Mouse (Mus musculus) MEL (cell line): Measurements from ENCODE around the gene Hvcn1. TPM values are rescaled to one million over a fixed set of nuclear protein-coding genes. Genes with fewer than 3 reads are reported as not detected.

Source experiments
- DNase-seq: peaks from one replicate; pipeline ENCODE4 v3.0.0; 2011; ENCODE audit warnings: low read depth, low spot score
- H3K27ac ChIP-seq: 2 replicates; pipeline ENCODE4 v1.5.1; 2012; ENCODE audit warnings: low read depth, mild to moderate bottlenecking, control low read depth, low read length, moderate library complexity; ENCODE audit not compliant: control insufficient read depth
- H3K27me3 ChIP-seq, 2 experiments: fragments of 150-350 bp in 1 of 2; sonication (generic) in 1 of 2; 2 replicates each; pipeline ENCODE4 v1.6.1; 2012; ENCODE audit warnings: low read length in 2 of 2, mild to moderate bottlenecking in 2 of 2, improper control_type of control experiment in 1 of 2, moderate library complexity in 1 of 2; ENCODE audit not compliant: insufficient read depth in 2 of 2, control insufficient read depth in 1 of 2
- H3K36me3 ChIP-seq, 2 experiments: 2 replicates each; pipeline ENCODE4 v1.6.1; 2012 to 2014; ENCODE audit warnings: low read length in 2 of 2, improper control_type of control experiment in 1 of 2, inconsistent platforms in 1 of 2, mild to moderate bottlenecking in 1 of 2; ENCODE audit not compliant: insufficient read depth in 2 of 2, control insufficient read depth in 1 of 2
- H3K4me1 ChIP-seq, 2 experiments: fragments of 150-350 bp in 1 of 2; sonication (generic) in 1 of 2; 2 replicates each; pipeline ENCODE4 v1.6.1; 2012; ENCODE audit warnings: low read length in 2 of 2, improper control_type of control experiment in 1 of 2, mild to moderate bottlenecking in 1 of 2; ENCODE audit not compliant: insufficient read depth in 2 of 2, control insufficient read depth in 1 of 2
- H3K4me3 ChIP-seq, 2 experiments: fragments of 150-350 bp in 1 of 2; sonication (generic) in 1 of 2; 2 replicates each; pipeline ENCODE4 v1.5.1; 2012; ENCODE audit warnings: low read depth in 2 of 2, low read length in 2 of 2, mild to moderate bottlenecking in 2 of 2, moderate library complexity in 2 of 2, control low read depth in 1 of 2, improper control_type of control experiment in 1 of 2; ENCODE audit not compliant: control insufficient read depth in 1 of 2, insufficient read depth in 1 of 2
- H3K79me2 ChIP-seq: 2 replicates; pipeline ENCODE4 v1.6.1; 2012; ENCODE audit warnings: mild to moderate bottlenecking, low read length, moderate library complexity; ENCODE audit not compliant: control insufficient read depth, poor library complexity, insufficient read depth
- H3K9ac ChIP-seq: 2 replicates; pipeline ENCODE4 v1.6.1; 2012; ENCODE audit warnings: low read depth, mild to moderate bottlenecking, control low read depth, low read length, moderate library complexity; ENCODE audit not compliant: control insufficient read depth, poor library complexity, severe bottlenecking
- H3K9me3 ChIP-seq: fragments of 150-350 bp; sonication (generic); replicated peaks from 2 replicates; pipeline ENCODE4 v1.6.1; 2012; ENCODE audit warnings: mild to moderate bottlenecking, low read length, improper control_type of control experiment, moderate library complexity; ENCODE audit not compliant: insufficient read depth
- BHLHE40 ChIP-seq: IDR thresholded peaks from 2 replicates; pipeline ENCODE4 v1.6.1; 2012; ENCODE audit warnings: low read depth, mild to moderate bottlenecking, inconsistent platforms, low read length, improper control_type of control experiment, borderline replicate concordance
- CHD2 ChIP-seq: IDR thresholded peaks from 2 replicates; pipeline ENCODE4 v1.6.1; 2011; ENCODE audit warnings: low read length, improper control_type of control experiment
- E2F4 ChIP-seq: IDR thresholded peaks from 2 replicates; pipeline ENCODE4 v1.6.1; 2011; ENCODE audit warnings: low read depth, low read length, improper control_type of control experiment, borderline replicate concordance
- HCFC1 ChIP-seq: IDR thresholded peaks from 2 replicates; pipeline ENCODE4 v1.6.1; 2012; ENCODE audit warnings: low read depth, mild to moderate bottlenecking, inconsistent platforms, low read length, improper control_type of control experiment, moderate library complexity
- KAT2A ChIP-seq: conservative IDR thresholded peaks from 2 replicates; pipeline ENCODE4 v1.6.1; 2012; ENCODE audit warnings: low read depth, low read length, improper control_type of control experiment, inconsistent platforms
- MAX ChIP-seq: IDR thresholded peaks from 2 replicates; pipeline ENCODE4 v1.6.1; 2011; ENCODE audit warnings: low read length, improper control_type of control experiment
- MYB ChIP-seq: IDR thresholded peaks from 2 replicates; pipeline ENCODE4 v1.6.1; 2011; ENCODE audit warnings: mild to moderate bottlenecking, low read depth, low read length, improper control_type of control experiment
- POLR2A ChIP-seq, 2 experiments: IDR thresholded peaks; 2 replicates each; pipeline ENCODE4 v1.6.1; 2011 to 2012; ENCODE audit warnings: low read length in 2 of 2, mild to moderate bottlenecking in 2 of 2, control low read depth in 1 of 2, improper control_type of control experiment in 1 of 2, low read depth in 1 of 2, moderate library complexity in 1 of 2; ENCODE audit not compliant: control insufficient read depth in 1 of 2, insufficient read depth in 1 of 2, poor library complexity in 1 of 2
- POLR2AphosphoS2 ChIP-seq: IDR thresholded peaks from 2 replicates; pipeline ENCODE4 v1.6.1; 2011; ENCODE audit warnings: low read length, improper control_type of control experiment
- POLR2AphosphoS5 ChIP-seq: IDR thresholded peaks from 2 replicates; pipeline ENCODE4 v1.6.1; 2012; ENCODE audit warnings: low read depth, borderline replicate concordance, mild to moderate bottlenecking, inconsistent platforms, low read length, moderate library complexity, mixed read lengths
- RAD21 ChIP-seq: IDR thresholded peaks from 2 replicates; pipeline ENCODE4 v1.6.1; 2011; ENCODE audit warnings: mild to moderate bottlenecking, low read depth, low read length, improper control_type of control experiment
- RCOR1 ChIP-seq: IDR thresholded peaks from 2 replicates; pipeline ENCODE4 v1.6.1; 2012; ENCODE audit warnings: low read depth, mild to moderate bottlenecking, inconsistent platforms, low read length, improper control_type of control experiment
- SIN3A ChIP-seq: IDR thresholded peaks from 2 replicates; pipeline ENCODE4 v1.6.1; 2012; ENCODE audit warnings: low read length, improper control_type of control experiment, inconsistent platforms
- TCF12 ChIP-seq: IDR thresholded peaks from 2 replicates; pipeline ENCODE4 v1.6.1; 2014; ENCODE audit warnings: low read depth, mild to moderate bottlenecking, inconsistent platforms, low read length, improper control_type of control experiment, moderate library complexity
- USF1 ChIP-seq: IDR thresholded peaks from 2 replicates; pipeline ENCODE4 v1.6.1; 2014; ENCODE audit warnings: low read depth, mild to moderate bottlenecking, inconsistent platforms, low read length, improper control_type of control experiment, moderate library complexity
- ZKSCAN1 ChIP-seq: IDR thresholded peaks from 2 replicates; pipeline ENCODE4 v1.6.1; 2012; ENCODE audit warnings: low read depth, mild to moderate bottlenecking, inconsistent platforms, low read length, improper control_type of control experiment, moderate library complexity
- ZMIZ1 ChIP-seq: IDR thresholded peaks from 2 replicates; pipeline ENCODE4 v1.6.1; 2012; ENCODE audit warnings: low read depth, mild to moderate bottlenecking, inconsistent platforms, low read length, improper control_type of control experiment, moderate library complexity
- ZNF384 ChIP-seq: IDR thresholded peaks from 2 replicates; pipeline ENCODE4 v1.6.1; 2012; ENCODE audit warnings: low read depth, mild to moderate bottlenecking, inconsistent platforms, low read length, improper control_type of control experiment
- polyA plus RNA-seq, 2 experiments: library from polyadenylated mRNA; stranded (reverse) in 1 of 2; unstranded in 1 of 2; fragments of >175 nt in 1 of 2; fragments of >200 nt in 1 of 2; gene quantifications; 2 replicates each; pipeline versions ENCODE4 v1.2.1 to v1.2.4; 2012; ENCODE audit warnings: low replicate concordance in 2 of 2, low read depth in 1 of 2; ENCODE audit not compliant: insufficient read length in 2 of 2, insufficient read depth in 1 of 2, missing spikeins in 1 of 2
- total RNA-seq: library from RNA; depleted of rRNA; stranded (reverse); fragments of 300-350 nt; gene quantifications from 2 replicates; pipeline ENCODE4 v1.2.3, GENCODE M21; 2012

The Hvcn1 gene
- total and polyA plus RNA-seq, 3 experiments, result 8.4 to 13.5 TPM; not detected in 1

- H3K4me3 ChIP-seq, result no peak overlapping the region
- H3K27me3 ChIP-seq, result no peaks in the 10 kb centered on the region
- DNase-seq, result peak; percentile 19
- no peaks in the 10 kb centered on the region for H3K4me1 ChIP-seq
- H3K27ac ChIP-seq, result no peak overlapping the region
- TF ChIP-seq ZKSCAN1 (no peak), CHD2 (no peak), USF1 (no peak), ZMIZ1 (no peak), BHLHE40 (no peak), KAT2A (no peak), POLR2AphosphoS2 (no peak), TCF12 (no peak), SIN3A (no peak), RCOR1 (no peak), POLR2AphosphoS5 (no peak), HCFC1 (no peak)
- H3K9ac ChIP-seq, result no peak overlapping the region
- H3K36me3 ChIP-seq, result no peaks in the 10 kb centered on the region
- H3K9me3 ChIP-seq, result no peaks in the 10 kb centered on the region
- no peaks in the 10 kb centered on the region for H3K79me2 ChIP-seq
Observed at GRCm38 (mm10) chr5:122245186-122245585, 38.6 kb downstream of the Hvcn1 start.

- H3K36me3 ChIP-seq, result no peaks in the 10 kb centered on the region
- H3K9me3 ChIP-seq, result no peaks in the 10 kb centered on the region
- no peaks in the 10 kb centered on the region for H3K27me3 ChIP-seq
- no peak overlapping the region for H3K9ac ChIP-seq
- TF ChIP-seq MYB (no peak), E2F4 (no peak), MAX (no peak), POLR2A (IDR thresholded peaks at IDR 0.05; ENCODE audit: control insufficient read depth in 1 of 2, insufficient read depth in 1 of 2, low read depth in 1 of 2, low read length in 2 of 2, poor library complexity in 1 of 2) (no peak), POLR2AphosphoS5 (no peak), ZNF384 (no peak), ZMIZ1 (no peak), KAT2A (no peak), RAD21 (no peak)
- no peak overlapping the region for H3K27ac ChIP-seq
- no peak overlapping the region for H3K4me3 ChIP-seq
- H3K79me2 ChIP-seq, result no peaks in the 10 kb centered on the region
- DNase-seq, result no peak
- no peaks in the 10 kb centered on the region for H3K4me1 ChIP-seq
Observed at GRCm38 (mm10) chr5:122246547-122247167, 40.1 kb downstream of the Hvcn1 start.
